Mouse (Mus musculus): ENCODE data around the gene C9orf72. TPM values are rescaled to one million over a fixed set of nuclear protein-coding genes. Genes with fewer than 3 reads are reported as not detected.
"Not testable (repeated sequence)": the region's sequence is repeated elsewhere in the genome, so short reads cannot be mapped to it uniquely, and the experiment has no call there.

Gene C9orf72
- polyA plus RNA-seq (2015; fragmentation: Nextera tagmentation; extraction: Ambion mirVana), result 2.7 and 4.1 TPM in 2 replicates

DNA sequence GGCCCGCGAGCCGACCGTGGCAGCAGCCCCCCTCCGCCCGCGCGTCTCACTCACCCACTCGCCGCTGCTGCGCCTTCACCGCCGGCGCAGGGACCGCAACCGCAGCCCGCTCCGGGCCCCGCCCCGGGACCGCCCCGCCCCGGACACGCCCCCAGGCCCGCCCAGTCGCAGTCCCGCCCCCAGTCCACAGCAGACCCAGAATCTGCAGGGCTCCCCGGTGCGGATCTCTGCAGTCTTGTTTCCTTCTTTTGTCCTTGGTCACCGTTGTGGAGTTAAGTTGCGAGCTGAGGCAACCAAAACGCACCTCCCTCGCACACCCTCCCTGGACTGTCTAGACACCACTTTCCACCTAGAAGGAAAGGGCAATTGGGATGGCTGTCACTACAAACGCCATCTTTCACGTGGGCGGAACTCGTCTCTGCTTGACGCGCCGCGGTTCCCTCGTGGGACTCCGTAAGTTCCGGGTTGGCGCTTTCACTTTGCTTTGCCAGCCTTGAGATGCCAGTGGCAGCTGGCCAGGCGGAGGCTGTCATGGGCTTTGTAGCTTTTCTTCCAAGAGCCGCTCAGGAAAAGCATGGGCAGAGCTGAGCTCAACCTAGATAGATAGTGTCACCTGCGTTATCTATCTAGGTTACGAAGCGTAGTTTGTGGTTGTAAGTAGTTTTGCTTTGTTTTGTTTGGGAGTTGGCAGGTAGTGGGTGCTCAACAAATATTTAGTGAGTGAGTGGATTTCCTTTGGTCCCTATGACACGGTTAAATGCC is at the start of gene C9orf72:
C9orf72 (minus strand) TSS at position 442 of the 762 bp plus-strand sequence.
- H3K27ac ChIP-seq, result peak within 1 kb of the TSS; percentile 45
- peak; percentile 83 for DNase-seq
- peak within 1 kb of the TSS; percentile 85 for H3K9ac ChIP-seq
- H3K4me3 ChIP-seq (replicated peaks), result peak within 1 kb of the TSS; percentile 84
- peak; percentile 96 for ATAC-seq (ENCODE audit: low read depth)
- no peaks in the 10 kb centered on the region for H3K36me3 ChIP-seq
- H3K4me1 ChIP-seq (replicated peaks), result peaks cover 26% of the 10 kb centered on the region
- H3K4me2 ChIP-seq, result peak within 1 kb of the TSS; percentile 98
- H3K9me3 ChIP-seq (replicated peaks), result no peaks in the 10 kb centered on the region
- WGBS (ENCODE audit: insufficient replicate concordance), result under 1% methylated on average over 48 of the region's 51 CpGs
- no peaks in the 10 kb centered on the region for H3K27me3 ChIP-seq

DNA sequence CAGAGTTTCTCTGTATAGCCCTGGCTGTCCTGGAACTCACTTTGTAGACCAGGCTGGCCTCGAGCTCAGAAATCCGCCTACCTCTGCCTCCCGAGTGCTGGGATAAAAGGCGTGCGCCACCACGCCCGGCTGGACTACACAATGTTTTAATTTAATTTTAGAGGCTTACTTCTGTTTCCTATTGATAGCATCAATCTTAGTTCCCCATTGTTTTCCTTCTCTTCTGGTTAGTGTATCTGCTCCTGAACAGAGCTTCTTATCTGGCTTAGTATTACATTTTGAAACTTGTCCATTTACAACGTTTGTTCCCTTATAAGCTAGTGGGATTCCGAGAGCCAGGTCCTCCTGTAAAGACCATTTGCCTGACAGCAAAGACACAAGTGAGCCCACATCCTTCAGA is 33.0 kb upstream of the C9orf72 start:
- Histone ChIP-seq H3K27me3 (no peaks in the 10 kb centered on the region), H3K4me1 (replicated peaks) (no peaks in the 10 kb centered on the region), H3K9me3 (replicated peaks) (no peaks in the 10 kb centered on the region), H3K27ac (no peak overlapping the region), H3K4me3 (replicated peaks) (no peak overlapping the region), H3K4me2 (no peak overlapping the region), H3K36me3 (no peaks in the 10 kb centered on the region), H3K9ac (no peak overlapping the region)
- ATAC-seq (ENCODE audit: low read depth) (peak; percentile 61), DNase-seq (no peak)
- 22% methylated on average over 9 of the region's 9 CpGs for WGBS (ENCODE audit: insufficient replicate concordance)

DNA sequence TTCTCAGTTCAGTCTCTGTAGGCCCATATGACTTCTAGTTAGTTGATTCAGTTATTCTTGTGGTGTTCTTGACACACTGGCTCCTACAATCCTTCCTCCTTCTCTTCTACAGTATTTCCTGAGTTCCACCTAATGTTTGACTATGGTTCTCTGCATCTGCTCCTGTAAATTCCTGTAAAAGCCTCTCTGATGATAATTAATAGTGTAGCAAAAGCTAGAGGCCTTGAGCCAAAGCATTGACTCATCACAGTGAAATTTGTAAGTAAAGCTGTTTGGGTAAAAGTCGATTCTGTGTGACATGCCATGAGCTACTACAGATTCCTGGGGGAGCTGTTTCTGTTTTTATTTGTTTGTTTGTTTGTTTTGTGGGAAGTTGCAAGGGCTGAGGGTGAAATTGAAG is 18.0 kb upstream of the C9orf72 start:
- no peak overlapping the region for H3K4me3 ChIP-seq (replicated peaks)
- H3K27me3 ChIP-seq, result no peaks in the 10 kb centered on the region
- ATAC-seq (ENCODE audit: low read depth) (no peak), DNase-seq (no peak)
- no peak overlapping the region for H3K9ac ChIP-seq
- 39% methylated on average over 1 of the region's 1 CpGs for whole genome bisulfite sequencing (ENCODE audit: insufficient replicate concordance)
- H3K9me3 ChIP-seq (replicated peaks), result no peaks in the 10 kb centered on the region
- H3K4me1 ChIP-seq (replicated peaks), result no peaks in the 10 kb centered on the region
- H3K36me3 ChIP-seq, result no peaks in the 10 kb centered on the region
- H3K27ac ChIP-seq, result no peak overlapping the region
- no peak overlapping the region for H3K4me2 ChIP-seq

DNA sequence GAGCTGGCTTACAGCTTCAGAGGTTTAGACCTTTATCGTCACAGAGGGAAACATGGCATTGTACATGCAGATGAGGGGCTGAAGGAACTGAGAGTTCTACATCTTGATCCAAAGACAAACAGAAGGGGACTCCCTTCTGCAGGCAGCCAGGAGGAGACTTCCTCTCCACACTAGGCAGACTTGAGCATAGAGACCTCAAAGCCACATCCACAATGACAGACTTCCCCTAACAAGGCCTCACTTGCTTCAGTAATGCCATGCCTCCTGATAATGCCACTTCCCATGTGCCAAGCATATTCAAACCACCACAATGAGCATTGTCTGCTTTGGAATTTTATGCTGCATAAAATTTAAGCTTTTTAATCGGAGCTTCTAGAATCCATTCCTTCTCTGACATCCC is 15.8 kb upstream of the C9orf72 start:
- no peaks in the 10 kb centered on the region for H3K27me3 ChIP-seq
- peaks cover 8% of the 10 kb centered on the region for H3K4me1 ChIP-seq (replicated peaks)
- H3K9ac ChIP-seq, result no peak overlapping the region
- DNase-seq (no peak), ATAC-seq (ENCODE audit: low read depth) (no peak)
- 52% methylated on average over 2 of the region's 2 CpGs for WGBS (ENCODE audit: insufficient replicate concordance)
- H3K27ac ChIP-seq, result no peak overlapping the region
- no peak overlapping the region for H3K4me2 ChIP-seq
- H3K9me3 ChIP-seq (replicated peaks), result no peaks in the 10 kb centered on the region
- H3K36me3 ChIP-seq, result no peaks in the 10 kb centered on the region
- H3K4me3 ChIP-seq (replicated peaks), result no peak overlapping the region

DNA sequence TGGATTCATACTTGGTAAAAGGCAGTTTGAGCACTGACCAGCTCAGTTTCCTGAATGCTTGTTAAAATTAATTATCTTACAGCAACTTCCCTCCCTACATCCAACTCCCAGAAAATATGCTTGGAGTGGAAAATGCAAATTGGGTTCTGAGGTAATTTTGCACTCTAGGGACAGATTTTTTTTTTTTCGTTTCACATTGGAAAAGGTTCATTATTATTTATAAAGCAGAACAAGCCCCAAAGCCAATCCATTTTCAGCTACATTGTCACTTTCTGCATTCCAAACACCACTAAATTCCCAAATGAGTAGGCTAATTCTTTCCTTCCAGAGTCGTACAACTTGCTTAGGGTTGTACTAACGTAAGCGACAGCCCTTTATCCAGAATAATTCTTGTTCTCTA is 12.7 kb upstream of the C9orf72 start:
- H3K9me3 ChIP-seq (replicated peaks), result no peaks in the 10 kb centered on the region
- H3K27me3 ChIP-seq, result no peaks in the 10 kb centered on the region
- 78% methylated on average over 4 of the region's 4 CpGs for WGBS (ENCODE audit: insufficient replicate concordance)
- no peak overlapping the region for H3K9ac ChIP-seq
- ATAC-seq (ENCODE audit: low read depth), result no peak
- H3K27ac ChIP-seq, result no peak overlapping the region
- H3K4me2 ChIP-seq, result no peak overlapping the region
- no peaks in the 10 kb centered on the region for H3K36me3 ChIP-seq
- H3K4me1 ChIP-seq (replicated peaks), result peaks cover 8% of the 10 kb centered on the region
- no peak overlapping the region for H3K4me3 ChIP-seq (replicated peaks)
- DNase-seq, result no peak

DNA sequence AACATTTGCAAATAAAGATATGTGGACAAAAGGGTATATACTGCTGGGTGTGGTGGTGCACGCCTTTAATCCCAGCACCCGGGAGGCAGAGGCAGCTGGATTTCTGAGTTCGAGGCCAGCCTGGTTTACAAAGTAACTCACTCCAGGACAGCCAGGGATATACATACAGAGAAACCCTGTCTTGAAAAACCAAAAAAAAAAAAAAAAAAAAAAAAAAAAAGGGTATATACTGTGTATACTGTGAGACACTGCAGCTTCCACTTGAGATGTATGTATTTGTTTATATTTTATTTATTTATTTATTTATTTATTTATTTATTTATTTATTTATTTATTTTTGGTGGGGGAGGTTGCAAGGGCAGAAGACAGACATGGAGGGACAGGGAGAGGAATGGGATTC is 12.3 kb upstream of the C9orf72 start:
- 68% methylated on average over 3 of the region's 3 CpGs for WGBS (ENCODE audit: insufficient replicate concordance)
- H3K36me3 ChIP-seq; H3K9me3 ChIP-seq (replicated peaks); H3K27ac ChIP-seq; ATAC-seq (ENCODE audit: low read depth); DNase-seq; H3K9ac ChIP-seq; H3K4me2 ChIP-seq; H3K4me3 ChIP-seq (replicated peaks); H3K4me1 ChIP-seq (replicated peaks); H3K27me3 ChIP-seq: not testable (repeated sequence)

DNA sequence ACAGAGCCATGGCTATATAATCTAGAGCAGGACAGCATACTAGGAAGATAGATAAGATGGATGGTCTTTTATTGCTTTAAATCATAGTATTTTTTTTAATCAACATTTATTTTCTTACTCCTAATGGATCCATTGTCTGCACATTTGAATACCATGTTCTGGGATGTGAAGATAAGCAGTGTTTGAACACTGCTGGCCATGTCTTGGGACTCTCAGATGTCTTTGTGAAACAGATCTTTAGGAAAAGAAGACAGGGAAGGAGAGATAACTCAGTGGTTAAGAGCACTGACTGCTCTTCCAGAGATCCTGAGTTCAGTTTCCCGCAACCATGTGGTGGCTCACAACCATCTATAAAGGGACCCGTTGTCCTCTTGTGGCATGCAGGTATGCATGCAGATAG is 10.3 kb upstream of the C9orf72 start:
- H3K9me3 ChIP-seq (replicated peaks), result no peaks in the 10 kb centered on the region
- no peak overlapping the region for H3K9ac ChIP-seq
- no peak overlapping the region for H3K4me3 ChIP-seq (replicated peaks)
- H3K4me1 ChIP-seq (replicated peaks), result peaks cover 8% of the 10 kb centered on the region
- 42% methylated on average over 2 of the region's 2 CpGs for WGBS (ENCODE audit: insufficient replicate concordance)
- no peak overlapping the region for H3K27ac ChIP-seq
- no peaks in the 10 kb centered on the region for H3K36me3 ChIP-seq
- ATAC-seq (ENCODE audit: low read depth), result 0 out of 2 replicates have a peak, but pooled peaks have one; percentile 34
- DNase-seq, result no peak
- no peak overlapping the region for H3K4me2 ChIP-seq
- no peaks in the 10 kb centered on the region for H3K27me3 ChIP-seq

DNA sequence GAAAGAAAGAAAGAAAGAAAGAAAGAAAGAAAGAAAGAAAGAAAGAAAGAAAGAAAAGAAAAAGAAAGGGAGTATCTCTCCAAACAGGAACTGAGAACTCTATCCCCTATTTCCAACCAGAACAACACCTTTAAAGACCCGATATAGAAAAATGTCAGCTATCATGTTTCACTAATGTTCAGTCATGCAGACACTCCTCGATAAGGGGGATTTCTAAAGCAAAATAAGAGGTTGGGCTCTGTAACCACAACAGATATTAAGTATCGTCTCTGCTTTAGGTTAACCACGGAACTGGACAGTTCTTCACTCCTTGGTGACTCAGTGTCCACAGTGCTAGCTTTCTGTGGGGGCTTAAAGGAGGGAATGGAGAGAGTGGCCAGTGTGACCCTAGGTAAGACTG is 2.3 kb upstream of the C9orf72 start:
- ATAC-seq (ENCODE audit: low read depth), result no peak
- WGBS (ENCODE audit: insufficient replicate concordance), result 31% methylated on average over 4 of the region's 4 CpGs
- DNase-seq, result no peak
- Histone ChIP-seq H3K27ac (no peak overlapping the region), H3K9me3 (replicated peaks) (no peaks in the 10 kb centered on the region), H3K9ac (no peak overlapping the region), H3K4me3 (replicated peaks) (no peak overlapping the region), H3K4me1 (replicated peaks) (peaks cover 15% of the 10 kb centered on the region), H3K36me3 (no peaks in the 10 kb centered on the region), H3K27me3 (no peaks in the 10 kb centered on the region), H3K4me2 (no peak overlapping the region)

DNA sequence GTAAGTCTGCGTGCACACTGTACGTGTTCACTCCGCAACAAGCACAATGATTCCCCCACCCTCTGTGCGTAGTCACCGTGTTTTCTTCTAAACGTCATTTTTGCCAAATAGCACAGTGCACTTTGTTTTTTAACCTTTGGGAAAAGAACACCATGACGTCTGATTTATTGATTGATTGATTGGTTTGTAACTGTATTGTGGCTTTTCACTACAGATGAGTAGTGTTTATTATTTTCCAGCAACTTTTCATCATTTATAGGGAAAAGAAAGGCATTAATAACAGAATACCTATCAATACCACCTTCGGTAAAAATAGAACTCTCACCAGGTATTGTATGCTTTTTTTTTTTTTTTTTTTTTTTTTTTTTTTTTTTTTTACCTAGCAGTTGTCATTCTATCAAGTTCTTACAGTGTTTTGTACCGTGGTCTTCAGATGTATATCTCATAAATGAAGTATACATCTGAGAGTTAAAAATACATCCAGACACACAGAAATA is 569 bp upstream of the C9orf72 start:
- peaks cover 20% of the 10 kb centered on the region for H3K4me1 ChIP-seq (replicated peaks)

DNA sequence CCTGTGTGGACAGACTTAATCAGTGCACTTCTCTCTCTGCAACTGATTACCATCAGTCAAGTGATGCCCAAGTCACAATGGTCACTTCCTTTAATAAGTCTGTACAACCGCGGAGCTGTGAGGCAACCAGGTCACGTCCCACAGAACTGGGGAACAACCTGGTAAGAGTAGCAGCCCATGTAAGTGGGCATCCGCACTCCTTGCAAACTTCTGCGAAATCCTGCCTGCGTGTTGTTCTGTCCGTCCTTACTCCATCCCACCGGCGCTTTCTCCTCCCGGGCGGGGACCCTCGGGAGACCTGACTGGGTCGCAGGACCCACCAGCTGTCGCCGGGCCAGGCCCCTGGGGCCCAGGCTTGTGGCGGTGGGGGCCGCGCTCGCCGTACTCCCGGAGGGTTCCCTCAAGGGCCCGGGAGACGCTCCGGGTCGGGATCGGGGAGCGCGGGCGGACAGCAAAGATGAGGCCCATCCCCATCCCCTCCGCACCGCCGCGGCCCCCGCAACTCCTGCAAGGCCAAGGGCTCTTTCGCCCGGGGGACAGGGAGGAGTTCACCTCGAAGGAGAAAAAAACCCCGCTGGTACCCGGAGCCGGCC is 738 bp downstream of the C9orf72 start:
- peak overlapping the region; percentile 45; the same call in 1 of the 2 replicates for H3K27ac ChIP-seq
- peak; percentile 30 for ATAC-seq (ENCODE audit: low read depth)
- H3K4me1 ChIP-seq (replicated peaks), result peaks cover 33% of the 10 kb centered on the region
- no peaks in the 10 kb centered on the region for H3K27me3 ChIP-seq
- WGBS (ENCODE audit: insufficient replicate concordance), result under 1% methylated on average over 38 of the region's 40 CpGs
- H3K9ac ChIP-seq, result peak overlapping the region; percentile 85
- DNase-seq, result peak; percentile 17
- H3K9me3 ChIP-seq (replicated peaks), result no peaks in the 10 kb centered on the region
- peak overlapping the region; percentile 84 for H3K4me3 ChIP-seq (replicated peaks)
- no peaks in the 10 kb centered on the region for H3K36me3 ChIP-seq
- H3K4me2 ChIP-seq, result peak overlapping the region; percentile 98

More for the DNA sequence above, 569 bp upstream of the C9orf72 start:
- Histone ChIP-seq H3K27ac (peak overlapping the region; percentile 45), H3K36me3 (no peaks in the 10 kb centered on the region), H3K4me2 (peak overlapping the region; percentile 98), H3K4me3 (replicated peaks) (peak overlapping the region; percentile 84), H3K9ac (peak overlapping the region; percentile 85), H3K27me3 (no peaks in the 10 kb centered on the region), H3K9me3 (replicated peaks) (no peaks in the 10 kb centered on the region)
- WGBS (ENCODE audit: insufficient replicate concordance), result 8% methylated on average over 9 of the region's 9 CpGs
- DNase-seq (no peak), ATAC-seq (ENCODE audit: low read depth) (peak; percentile 27)

DNA sequence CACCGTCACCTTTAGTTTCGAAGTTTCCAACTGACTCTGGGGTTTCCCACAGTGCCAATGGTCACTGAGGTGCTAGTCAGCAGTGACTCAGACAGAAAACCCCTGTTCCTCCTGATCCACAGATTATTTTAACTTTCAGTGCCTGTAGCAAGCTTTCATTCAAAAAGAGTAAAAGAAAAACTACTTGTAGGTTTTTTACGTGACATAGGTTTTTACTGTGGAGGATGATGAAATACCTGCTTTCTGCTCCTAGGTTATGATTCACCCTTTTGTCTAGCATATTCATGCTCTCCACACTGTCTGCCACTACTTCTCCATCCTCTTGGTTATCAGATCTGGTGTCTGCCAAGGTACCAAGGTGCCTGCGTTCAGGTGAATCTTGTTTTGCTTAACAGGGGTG is 1.9 kb downstream of the C9orf72 start:
- Histone ChIP-seq H3K4me2 (no peak overlapping the region), H3K36me3 (no peaks in the 10 kb centered on the region), H3K27me3 (no peaks in the 10 kb centered on the region), H3K27ac (no peak overlapping the region), H3K4me3 (replicated peaks) (no peak overlapping the region), H3K4me1 (replicated peaks) (peaks cover 42% of the 10 kb centered on the region), H3K9ac (no peak overlapping the region), H3K9me3 (replicated peaks) (no peaks in the 10 kb centered on the region)
- DNase-seq, result no peak
- no peak for ATAC-seq (ENCODE audit: low read depth)
- WGBS (ENCODE audit: insufficient replicate concordance), result 77% methylated on average over 4 of the region's 4 CpGs
